Mouse (Mus musculus): Measurements from ENCODE around the gene Cul9. TPM values are rescaled to one million over a fixed set of nuclear protein-coding genes. Genes with fewer than 3 reads are reported as not detected.
A peak's percentile ranks its signal among the peaks of the same experiment; 100 is the strongest.

Gene Cul9
- polyA plus RNA-seq, 1 experiment from 2014 or later: 2.8 TPM

DNA sequence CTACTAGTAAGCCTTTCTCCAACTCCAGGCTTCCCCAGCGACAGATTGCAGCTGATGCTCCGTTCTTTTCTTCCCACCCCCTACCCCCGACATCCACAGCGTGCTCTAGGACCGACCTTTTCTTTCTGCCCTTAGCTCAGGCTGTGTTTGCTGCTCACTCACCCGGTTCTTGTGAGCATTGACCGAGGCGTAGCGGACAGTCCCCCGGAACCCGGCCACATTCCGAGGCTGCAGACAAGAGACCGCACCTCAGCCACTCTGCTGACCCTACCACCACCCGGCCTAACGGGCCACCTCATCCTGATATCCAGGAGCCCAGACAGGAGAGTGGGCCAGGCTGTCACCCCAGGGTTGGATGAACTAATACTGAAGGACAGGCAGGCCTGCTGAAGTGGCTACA, 68.9 kb downstream of the Cul9 start:
- 88% methylated on average over 15 of the region's 15 CpGs for WGBS
- ATAC-seq: no peak
- Histone ChIP-seq H3K27ac (ENCODE audit: low read length) (no peak overlapping the region), H3K9me3 (ENCODE audit: control insufficient read depth, low read length) (no peaks in the 10 kb centered on the region), H3K27me3 (replicated peaks; ENCODE audit: control insufficient read depth, insufficient read depth, low read length) (peaks cover 11% of the 10 kb centered on the region; the same call in 1 of the 2 replicates), H3K4me3 (ENCODE audit: low read length) (no peak overlapping the region), H3K4me1 (ENCODE audit: control insufficient read depth, insufficient read depth, low read length) (no peaks in the 10 kb centered on the region), H3K9ac (ENCODE audit: low read depth, low read length) (no peak overlapping the region), H3K36me3 (ENCODE audit: control insufficient read depth, insufficient read depth, low read length) (no peaks in the 10 kb centered on the region), H3K4me2 (ENCODE audit: low read depth, low read length) (no peak overlapping the region)

- ATAC-seq: no peak
- no peak overlapping the region for H3K9ac ChIP-seq (ENCODE audit: low read depth, low read length)
- H3K27ac ChIP-seq (ENCODE audit: low read length): no peak overlapping the region
- no peaks in the 10 kb centered on the region for H3K9me3 ChIP-seq (ENCODE audit: control insufficient read depth, low read length)
- H3K4me2 ChIP-seq (ENCODE audit: low read depth, low read length): no peak overlapping the region
- H3K36me3 ChIP-seq (ENCODE audit: control insufficient read depth, insufficient read depth, low read length): no peaks in the 10 kb centered on the region
- no peak overlapping the region for H3K4me3 ChIP-seq (ENCODE audit: low read length)
- WGBS: 66% methylated on average over 8 of the region's 8 CpGs
- H3K4me1 ChIP-seq (ENCODE audit: control insufficient read depth, insufficient read depth, low read length): no peaks in the 10 kb centered on the region
- peaks cover 11% of the 10 kb centered on the region; the same call in 1 of the 2 replicates for H3K27me3 ChIP-seq (replicated peaks; ENCODE audit: control insufficient read depth, insufficient read depth, low read length)
Observed at GRCm38 (mm10) chr17:46476601-46477000, 69.6 kb downstream of the Cul9 start.

DNA sequence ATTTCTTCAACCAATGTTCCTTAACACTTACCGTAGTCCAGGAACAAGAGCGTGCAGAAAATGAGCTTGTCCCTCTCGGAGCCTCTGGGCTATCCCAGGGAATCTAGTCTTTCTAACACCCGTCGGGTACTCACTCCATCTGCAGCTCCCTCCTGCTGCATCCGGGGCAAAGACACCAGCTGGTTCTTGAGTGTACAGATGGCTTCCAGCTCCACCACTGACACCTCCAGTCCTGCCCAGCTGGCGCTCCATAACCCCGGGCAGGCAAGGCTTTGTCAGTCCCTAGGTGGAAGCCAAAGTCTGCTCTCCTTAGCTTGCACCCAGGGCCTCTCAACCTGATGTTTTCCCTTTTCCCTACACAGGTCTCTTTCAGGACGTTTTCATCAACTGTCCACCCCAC, 78.4 kb downstream of the Cul9 start:
- H3K9me3 ChIP-seq (ENCODE audit: control insufficient read depth, low read length): no peaks in the 10 kb centered on the region
- H3K27ac ChIP-seq (ENCODE audit: low read length): no peak overlapping the region
- no peaks in the 10 kb centered on the region for H3K36me3 ChIP-seq (ENCODE audit: control insufficient read depth, insufficient read depth, low read length)
- WGBS: 69% methylated on average over 9 of the region's 9 CpGs
- no peak overlapping the region for H3K4me2 ChIP-seq (ENCODE audit: low read depth, low read length)
- ATAC-seq: no peak
- H3K4me1 ChIP-seq (ENCODE audit: control insufficient read depth, insufficient read depth, low read length): no peaks in the 10 kb centered on the region
- no peaks in the 10 kb centered on the region for H3K27me3 ChIP-seq (replicated peaks; ENCODE audit: control insufficient read depth, insufficient read depth, low read length)
- H3K9ac ChIP-seq (ENCODE audit: low read depth, low read length): no peak overlapping the region
- H3K4me3 ChIP-seq (ENCODE audit: low read length): no peak overlapping the region

DNA sequence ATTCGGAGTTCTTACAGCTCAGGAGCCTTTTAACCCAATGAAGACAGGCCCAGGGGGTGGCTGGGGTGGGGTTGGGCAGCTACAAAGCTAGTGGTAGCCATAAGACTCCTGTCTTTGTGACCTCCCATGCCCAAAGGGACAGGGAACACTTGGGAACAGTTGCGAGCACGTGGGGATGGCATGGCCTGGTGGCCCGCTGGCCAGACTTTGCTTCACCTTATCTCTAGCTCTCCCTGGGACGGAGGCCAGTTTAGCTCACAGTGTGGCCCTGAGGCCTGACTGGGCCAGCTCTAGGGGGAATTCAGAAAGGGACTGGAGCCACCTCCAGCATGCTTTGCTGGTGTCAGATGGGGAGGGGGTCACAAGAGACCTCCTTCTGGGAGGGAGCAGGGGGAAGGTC, 84.0 kb downstream of the Cul9 start:
- H3K9ac ChIP-seq (ENCODE audit: low read depth, low read length): no peak overlapping the region
- H3K4me3 ChIP-seq (ENCODE audit: low read length): no peak overlapping the region
- peaks cover 8% of the 10 kb centered on the region for H3K4me1 ChIP-seq (ENCODE audit: control insufficient read depth, insufficient read depth, low read length)
- H3K36me3 ChIP-seq (ENCODE audit: control insufficient read depth, insufficient read depth, low read length): no peaks in the 10 kb centered on the region
- H3K27me3 ChIP-seq (replicated peaks; ENCODE audit: control insufficient read depth, insufficient read depth, low read length): peaks cover 34% of the 10 kb centered on the region
- H3K4me2 ChIP-seq (ENCODE audit: low read depth, low read length): no peak overlapping the region
- no peak overlapping the region for H3K27ac ChIP-seq (ENCODE audit: low read length)
- no peaks in the 10 kb centered on the region for H3K9me3 ChIP-seq (ENCODE audit: control insufficient read depth, low read length)
- WGBS: 75% methylated on average over 5 of the region's 5 CpGs
- ATAC-seq: no peak

GRCm38 (mm10) chr17:46461347-46461746, 84.8 kb downstream of the Cul9 start:
- Histone ChIP-seq H3K27me3 (replicated peaks; ENCODE audit: control insufficient read depth, insufficient read depth, low read length) (peaks cover 36% of the 10 kb centered on the region), H3K36me3 (ENCODE audit: control insufficient read depth, insufficient read depth, low read length) (no peaks in the 10 kb centered on the region), H3K9ac (ENCODE audit: low read depth, low read length) (0 out of 2 replicates have a peak overlapping the region, but pooled peaks have one; percentile 59), H3K4me2 (ENCODE audit: low read depth, low read length) (peak overlapping the region; percentile 64), H3K27ac (ENCODE audit: low read length) (no peak overlapping the region), H3K4me1 (ENCODE audit: control insufficient read depth, insufficient read depth, low read length) (peaks cover 8% of the 10 kb centered on the region), H3K4me3 (ENCODE audit: low read length) (peak overlapping the region; percentile 46; the same call in 1 of the 2 replicates), H3K9me3 (ENCODE audit: control insufficient read depth, low read length) (no peaks in the 10 kb centered on the region)
- no peak for ATAC-seq
- WGBS: 11% methylated on average over 8 of the region's 8 CpGs

DNA sequence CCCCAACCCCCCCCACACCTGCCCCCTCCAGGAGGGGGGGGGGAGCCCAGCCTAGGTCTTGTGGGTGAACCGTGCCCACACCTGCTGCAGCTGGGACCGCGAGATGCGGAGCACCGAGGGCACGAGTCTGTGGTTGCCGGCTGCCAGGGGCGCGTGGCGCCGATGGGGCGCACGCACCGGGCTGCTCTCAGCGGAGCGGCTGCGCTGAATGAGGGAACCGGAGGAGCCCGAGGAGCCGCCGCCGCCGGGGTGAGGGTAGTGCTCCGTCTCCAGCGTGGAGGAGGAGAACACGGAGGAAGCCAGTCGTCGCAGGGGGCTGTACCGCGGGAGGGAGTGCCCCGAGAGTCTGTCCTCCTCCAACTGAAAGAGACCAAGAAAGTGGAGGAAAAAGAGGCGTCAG, 85.5 kb downstream of the Cul9 start:
- Histone ChIP-seq H3K4me3 (ENCODE audit: low read length) (peak overlapping the region; percentile 46), H3K9me3 (ENCODE audit: control insufficient read depth, low read length) (no peaks in the 10 kb centered on the region), H3K9ac (ENCODE audit: low read depth, low read length) (peak overlapping the region; percentile 59; the same call in 1 of the 2 replicates), H3K36me3 (ENCODE audit: control insufficient read depth, insufficient read depth, low read length) (no peaks in the 10 kb centered on the region), H3K27me3 (replicated peaks; ENCODE audit: control insufficient read depth, insufficient read depth, low read length) (peaks cover 43% of the 10 kb centered on the region), H3K27ac (ENCODE audit: low read length) (no peak overlapping the region), H3K4me1 (ENCODE audit: control insufficient read depth, insufficient read depth, low read length) (peaks cover 10% of the 10 kb centered on the region), H3K4me2 (ENCODE audit: low read depth, low read length) (peak overlapping the region; percentile 64)
- WGBS: 2% methylated on average over 32 of the region's 32 CpGs
- ATAC-seq: no peak

DNA sequence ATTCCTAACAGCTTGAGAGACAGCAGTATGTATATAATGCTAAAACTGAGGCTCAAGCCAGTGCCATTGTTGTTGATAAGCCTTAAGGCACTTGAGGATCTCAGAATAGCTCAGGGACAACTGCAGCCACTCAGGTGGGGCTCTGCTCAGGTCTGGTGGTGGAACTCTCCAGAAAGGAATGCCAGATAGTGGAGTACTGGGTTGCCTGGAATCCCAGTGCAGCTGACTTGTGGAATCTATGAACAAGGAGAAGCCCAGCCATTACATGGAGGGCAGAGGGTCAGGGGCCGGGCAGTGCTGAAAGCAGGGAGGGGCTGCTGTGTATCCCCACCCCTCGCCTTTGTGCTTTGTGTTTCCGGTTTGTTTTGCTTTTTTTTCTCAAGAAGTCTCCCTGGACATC, 87.7 kb downstream of the Cul9 start:
- no peaks in the 10 kb centered on the region for H3K36me3 ChIP-seq (ENCODE audit: control insufficient read depth, insufficient read depth, low read length)
- no peak overlapping the region for H3K4me2 ChIP-seq (ENCODE audit: low read depth, low read length)
- H3K27me3 ChIP-seq (replicated peaks; ENCODE audit: control insufficient read depth, insufficient read depth, low read length): peaks cover 61% of the 10 kb centered on the region
- H3K4me1 ChIP-seq (ENCODE audit: control insufficient read depth, insufficient read depth, low read length): peaks cover 30% of the 10 kb centered on the region
- H3K27ac ChIP-seq (ENCODE audit: low read length): no peak overlapping the region
- H3K9ac ChIP-seq (ENCODE audit: low read depth, low read length): no peak overlapping the region
- no peaks in the 10 kb centered on the region for H3K9me3 ChIP-seq (ENCODE audit: control insufficient read depth, low read length)
- 30% methylated on average over 3 of the region's 3 CpGs for WGBS
- H3K4me3 ChIP-seq (ENCODE audit: low read length): no peak overlapping the region
- no peak for ATAC-seq

GRCm38 (mm10) chr17:46457791-46458190, 88.4 kb downstream of the Cul9 start:
- Histone ChIP-seq H3K4me1 (ENCODE audit: control insufficient read depth, insufficient read depth, low read length) (peaks cover 30% of the 10 kb centered on the region), H3K9me3 (ENCODE audit: control insufficient read depth, low read length) (no peaks in the 10 kb centered on the region), H3K27me3 (replicated peaks; ENCODE audit: control insufficient read depth, insufficient read depth, low read length) (peaks cover 67% of the 10 kb centered on the region), H3K27ac (ENCODE audit: low read length) (no peak overlapping the region), H3K36me3 (ENCODE audit: control insufficient read depth, insufficient read depth, low read length) (no peaks in the 10 kb centered on the region), H3K9ac (ENCODE audit: low read depth, low read length) (no peak overlapping the region), H3K4me3 (ENCODE audit: low read length) (no peak overlapping the region), H3K4me2 (ENCODE audit: low read depth, low read length) (no peak overlapping the region)
- 11% methylated on average over 10 of the region's 10 CpGs for WGBS
- 0 out of 2 replicates have a peak, but pooled peaks have one; percentile 47 for ATAC-seq

- ATAC-seq: peak; percentile 37
- no peaks in the 10 kb centered on the region for H3K36me3 ChIP-seq (ENCODE audit: control insufficient read depth, insufficient read depth, low read length)
- no peak overlapping the region for H3K27ac ChIP-seq (ENCODE audit: low read length)
- peak overlapping the region; percentile 40 for H3K4me3 ChIP-seq (ENCODE audit: low read length)
- peak overlapping the region; percentile 65 for H3K4me2 ChIP-seq (ENCODE audit: low read depth, low read length)
- no peaks in the 10 kb centered on the region; the same call in 1 of the 2 replicates for H3K9me3 ChIP-seq (ENCODE audit: control insufficient read depth, low read length)
- peak overlapping the region; percentile 52 for H3K9ac ChIP-seq (ENCODE audit: low read depth, low read length)
- peaks cover 57% of the 10 kb centered on the region for H3K27me3 ChIP-seq (replicated peaks; ENCODE audit: control insufficient read depth, insufficient read depth, low read length)
- H3K4me1 ChIP-seq (ENCODE audit: control insufficient read depth, insufficient read depth, low read length): peaks cover 22% of the 10 kb centered on the region
- WGBS: under 1% methylated on average over 31 of the region's 33 CpGs
Observed at GRCm38 (mm10) chr17:46455110-46455691, 91.0 kb downstream of the Cul9 start.

DNA sequence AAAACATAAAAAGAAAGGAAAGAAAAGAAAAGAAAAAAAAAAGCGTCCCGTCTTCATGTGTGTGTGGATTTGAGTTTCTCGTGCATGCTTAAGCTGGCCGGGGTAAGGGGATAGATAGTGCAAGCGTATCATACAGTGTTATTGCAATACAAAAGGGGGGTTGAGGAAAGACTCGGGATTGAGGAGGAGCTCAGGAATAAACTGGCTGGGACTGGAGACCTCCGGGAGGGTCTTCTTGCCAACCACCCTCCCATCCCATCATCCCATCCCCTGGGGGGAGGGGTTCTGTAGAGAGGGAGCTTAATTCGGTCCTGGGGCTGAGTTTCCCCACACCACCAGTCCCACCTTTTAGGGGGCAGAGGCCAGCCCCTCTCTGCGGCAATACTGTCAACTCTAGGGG, 91.6 kb downstream of the Cul9 start:
- WGBS: 3% methylated on average over 9 of the region's 9 CpGs
- no peak overlapping the region for H3K27ac ChIP-seq (ENCODE audit: low read length)

More for the DNA sequence above, 91.6 kb downstream of the Cul9 start:
- peaks cover 22% of the 10 kb centered on the region for H3K4me1 ChIP-seq (ENCODE audit: control insufficient read depth, insufficient read depth, low read length)
- H3K9ac ChIP-seq (ENCODE audit: low read depth, low read length): 0 out of 2 replicates have a peak overlapping the region, but pooled peaks have one; percentile 52
- peak overlapping the region; percentile 65 for H3K4me2 ChIP-seq (ENCODE audit: low read depth, low read length)
- no peaks in the 10 kb centered on the region for H3K36me3 ChIP-seq (ENCODE audit: control insufficient read depth, insufficient read depth, low read length)
- H3K4me3 ChIP-seq (ENCODE audit: low read length): peak overlapping the region; percentile 40
- no peak for ATAC-seq
- no peaks in the 10 kb centered on the region; the same call in 1 of the 2 replicates for H3K9me3 ChIP-seq (ENCODE audit: control insufficient read depth, low read length)
- peaks cover 51% of the 10 kb centered on the region for H3K27me3 ChIP-seq (replicated peaks; ENCODE audit: control insufficient read depth, insufficient read depth, low read length)
